Mouse (Mus musculus) ES-Bruce4 (cell line): ENCODE data around the gene Cd180. TPM values are rescaled to one million over a fixed set of nuclear protein-coding genes. Genes with fewer than 3 reads are reported as not detected.

ENCODE experiments used
- H3K27ac ChIP-seq: 2 replicates; pipeline ENCODE4 v1.5.1; 2012; ENCODE audit warnings: low read length, inconsistent platforms; ENCODE audit not compliant: insufficient read depth
- H3K27me3 ChIP-seq: 2 replicates; pipeline ENCODE4 v1.6.1; 2012; ENCODE audit warnings: mild to moderate bottlenecking, low read length, inconsistent platforms; ENCODE audit not compliant: control insufficient read depth, poor library complexity, insufficient read depth, severe bottlenecking
- H3K36me3 ChIP-seq: 2 replicates; pipeline ENCODE4 v1.6.1; 2012; ENCODE audit warnings: inconsistent platforms, mild to moderate bottlenecking, low read length, moderate library complexity; ENCODE audit not compliant: control insufficient read depth, poor library complexity, insufficient read depth, severe bottlenecking
- H3K4me1 ChIP-seq: one replicate; pipeline ENCODE4 v1.8.1; 2011; ENCODE audit warnings: low read length; ENCODE audit not compliant: control insufficient read depth, insufficient read depth
- H3K4me3 ChIP-seq: 2 replicates; pipeline ENCODE4 v1.5.1; 2011; ENCODE audit warnings: low read depth, mild to moderate bottlenecking, low read length
- H3K9ac ChIP-seq: 2 replicates; pipeline ENCODE4 v1.6.1; 2012; ENCODE audit warnings: low read depth, mild to moderate bottlenecking, inconsistent platforms; ENCODE audit not compliant: poor library complexity, severe bottlenecking
- H3K9me3 ChIP-seq: replicated peaks from 2 replicates; pipeline ENCODE4 v1.6.1; 2012; ENCODE audit warnings: mild to moderate bottlenecking, low read length, inconsistent platforms; ENCODE audit not compliant: control insufficient read depth, poor library complexity, insufficient read depth, severe bottlenecking
- CTCF ChIP-seq: IDR thresholded peaks from one replicate; pipeline ENCODE4 v1.8.1; 2011; ENCODE audit warnings: low read depth, low read length
- EP300 ChIP-seq: IDR thresholded peaks from 2 replicates; pipeline ENCODE4 v1.6.1; 2011; ENCODE audit warnings: low read depth, low read length; ENCODE audit not compliant: insufficient read depth
- POLR2A ChIP-seq: IDR thresholded peaks from one replicate; pipeline ENCODE4 v1.8.1; 2011; ENCODE audit warnings: low read length; ENCODE audit not compliant: insufficient read depth
- polyA plus RNA-seq: library from polyadenylated mRNA; stranded (reverse); fragments of >200 nt; gene quantifications from 2 replicates; pipeline ENCODE4 v1.2.4, GENCODE M21; 2011; ENCODE audit warnings: low read depth; ENCODE audit not compliant: missing spikeins, insufficient read depth, insufficient read length

Gene Cd180
- polyA plus RNA-seq, 1 experiment: not detected

- Histone ChIP-seq H3K9ac (no peak overlapping the region), H3K27me3 (no peaks in the 10 kb centered on the region), H3K36me3 (peaks cover 4% of the 10 kb centered on the region; the same call in 1 of the 2 replicates), H3K4me1 (no peaks in the 10 kb centered on the region), H3K9me3 (no peaks in the 10 kb centered on the region), H3K4me3 (no peak overlapping the region), H3K27ac (no peak overlapping the region)
- TF ChIP-seq POLR2A (no peak), CTCF (no peak), EP300 (no peak)
Measured at GRCm38 (mm10) chr13:102739720-102740535, 46.6 kb downstream of the Cd180 start.

- H3K4me1 ChIP-seq: peaks cover 4% of the 10 kb centered on the region
- H3K9me3 ChIP-seq: no peaks in the 10 kb centered on the region
- peak overlapping the region; percentile 15; the same call in 1 of the 2 replicates for H3K27ac ChIP-seq
- H3K4me3 ChIP-seq: no peak overlapping the region
- H3K27me3 ChIP-seq: no peaks in the 10 kb centered on the region
- no peaks in the 10 kb centered on the region for H3K36me3 ChIP-seq
- no peak for TF ChIP-seq EP300
- peak; percentile 68 for TF ChIP-seq CTCF
- H3K9ac ChIP-seq: no peak overlapping the region
Measured at GRCm38 (mm10) chr13:102744481-102745269, 51.3 kb downstream of the Cd180 start.

GRCm38 (mm10) chr13:102745270-102745600 lies 51.9 kb downstream of the Cd180 start:
- Histone ChIP-seq H3K27me3 (no peaks in the 10 kb centered on the region), H3K4me3 (no peak overlapping the region), H3K9me3 (no peaks in the 10 kb centered on the region), H3K27ac (peak overlapping the region; percentile 15; the same call in 1 of the 2 replicates), H3K9ac (no peak overlapping the region), H3K4me1 (peaks cover 4% of the 10 kb centered on the region), H3K36me3 (no peaks in the 10 kb centered on the region)
- no peak for TF ChIP-seq POLR2A
- TF ChIP-seq CTCF: no peak
- no peak for TF ChIP-seq EP300

- Histone ChIP-seq H3K36me3 (no peaks in the 10 kb centered on the region), H3K9me3 (no peaks in the 10 kb centered on the region), H3K27ac (0 out of 2 replicates have a peak overlapping the region, but pooled peaks have one; percentile 15), H3K4me3 (no peak overlapping the region), H3K27me3 (no peaks in the 10 kb centered on the region), H3K4me1 (peaks cover 4% of the 10 kb centered on the region), H3K9ac (no peak overlapping the region)
- TF ChIP-seq POLR2A (no peak), CTCF (no peak), EP300 (no peak)
Measured at GRCm38 (mm10) chr13:102745626-102746342, 52.4 kb downstream of the Cd180 start.

- no peak overlapping the region for H3K9ac ChIP-seq
- no peaks in the 10 kb centered on the region for H3K9me3 ChIP-seq
- no peaks in the 10 kb centered on the region for H3K36me3 ChIP-seq
- H3K27me3 ChIP-seq: no peaks in the 10 kb centered on the region
- no peak overlapping the region for H3K27ac ChIP-seq
- peaks cover 4% of the 10 kb centered on the region for H3K4me1 ChIP-seq
- H3K4me3 ChIP-seq: peak overlapping the region; percentile 30; the same call in 1 of the 2 replicates
- TF ChIP-seq POLR2A: no peak
- no peak for TF ChIP-seq EP300
- TF ChIP-seq CTCF: no peak
Measured at GRCm38 (mm10) chr13:102746803-102747561, 53.6 kb downstream of the Cd180 start.
